Mouse (Mus musculus) G1E (cell line): Measurements from ENCODE around the gene Tmem208.

Source experiments
- CTCF ChIP-seq: IDR thresholded peaks from 2 replicates; pipeline ENCODE4 v1.5.1; 2012; ENCODE audit warnings: low read depth, low read length, inconsistent platforms, mixed read lengths
- GATA1 ChIP-seq: IDR thresholded peaks from 2 replicates; pipeline ENCODE4 v1.6.1; 2012; ENCODE audit warnings: borderline replicate concordance, low read length, inconsistent platforms, mixed read lengths
- GATA2 ChIP-seq: IDR thresholded peaks from 2 replicates; pipeline ENCODE4 v1.6.1; 2012; ENCODE audit warnings: low read depth, low read length, inconsistent platforms, borderline replicate concordance
- POLR2AphosphoS5 ChIP-seq: IDR thresholded peaks from 2 replicates; pipeline ENCODE4 v1.6.1; 2012; ENCODE audit warnings: low read depth, low read length, inconsistent platforms; ENCODE audit not compliant: insufficient replicate concordance

DNA sequence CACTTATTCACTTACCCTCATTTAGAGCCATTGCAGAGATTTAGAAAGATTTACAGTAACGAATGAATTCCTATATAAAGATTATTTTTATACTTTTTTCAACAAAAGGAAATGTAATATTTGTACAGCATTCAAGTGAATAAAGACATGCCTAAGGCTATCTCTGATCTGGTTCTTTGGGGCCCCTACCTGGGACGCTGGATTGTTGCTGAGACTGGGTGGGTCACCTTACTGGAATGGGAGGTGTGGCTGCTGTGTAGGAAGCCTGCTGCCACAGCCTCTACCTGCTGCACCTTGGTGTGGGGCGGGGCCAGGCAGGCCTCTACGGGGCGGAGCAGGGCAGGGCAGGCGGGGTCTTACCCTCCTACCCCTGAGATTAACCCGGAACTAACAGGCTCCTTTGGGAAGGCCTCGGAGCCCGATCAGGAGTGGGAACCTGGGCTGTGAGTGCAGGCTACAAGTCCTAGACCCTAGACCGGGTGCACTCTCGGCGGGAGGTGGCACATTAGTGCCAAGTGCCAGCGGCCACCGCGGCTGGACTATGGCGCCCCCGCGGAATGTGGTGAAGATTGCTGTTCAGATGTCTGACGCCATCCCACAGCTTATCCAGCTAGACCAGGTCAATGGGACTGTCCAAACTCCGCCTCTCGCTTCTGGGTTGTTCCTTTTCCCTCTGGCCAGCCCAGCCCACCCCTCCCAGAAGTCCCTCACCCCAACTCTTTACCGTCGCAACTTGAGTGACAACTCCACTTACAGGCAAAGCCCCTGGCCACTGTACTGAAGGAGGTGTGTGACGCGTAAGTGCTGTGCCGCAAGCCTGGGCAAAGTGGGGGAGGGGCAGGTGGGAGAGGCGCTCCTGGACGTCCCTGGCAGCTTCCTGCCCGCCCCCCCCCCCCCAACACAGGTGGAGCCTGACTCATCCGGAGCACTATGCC lies 20.7 kb upstream of the Tmem208 start, which contains the start of gene Elmo3:
- TF ChIP-seq CTCF, result no peak
- no peak for TF ChIP-seq GATA2
- TF ChIP-seq POLR2AphosphoS5, result peak; percentile 89; the same call in 1 of the 2 replicates
- TF ChIP-seq GATA1, result no peak
